Mouse (Mus musculus) C2C12 (cell line): ENCODE data around the gene Ints6l.

Source experiments
- CTCF ChIP-seq: IDR thresholded peaks from one replicate; pipeline ENCODE4 v1.5.1; 2011; ENCODE audit not compliant: control insufficient read depth, insufficient read depth, insufficient read length
- FOSL1 ChIP-seq: IDR thresholded peaks from one replicate; pipeline ENCODE4 v1.8.0; 2011; ENCODE audit warnings: mild to moderate bottlenecking, low read length; ENCODE audit not compliant: poor library complexity, insufficient read depth, severe bottlenecking
- MAX ChIP-seq: IDR thresholded peaks from one replicate; pipeline ENCODE4 v1.6.1; 2011; ENCODE audit warnings: mild to moderate bottlenecking, control low read depth
- MYOD1 ChIP-seq: IDR thresholded peaks from one replicate; pipeline ENCODE4 v1.6.1; 2011; ENCODE audit warnings: low read depth; ENCODE audit not compliant: control insufficient read depth, insufficient read length
- MYOG ChIP-seq: IDR thresholded peaks from one replicate; pipeline ENCODE4 v1.6.1; 2011; ENCODE audit not compliant: control insufficient read depth, insufficient read length; ENCODE audit errors: extremely low read depth
- USF1 ChIP-seq: IDR thresholded peaks from one replicate; pipeline ENCODE4 v1.6.1; 2011; ENCODE audit warnings: low read depth, mild to moderate bottlenecking, control low read depth, moderate library complexity

GRCm38 (mm10) chrX:56497241-56497640, 42.6 kb downstream of the Ints6l start:
- TF ChIP-seq CTCF (no peak), MAX (no peak), MYOD1 (no peak), USF1 (no peak), FOSL1 (no peak), MYOG (no peak)
